Mouse (Mus musculus): ENCODE measurements at regions not wholly inside any gene's neighbourhood (a gene's known extent, or its start where the extent isn't known, plus 50 kb on each side); places are given as distances from the start of the nearest gene placed in this dataset.
"Not testable (repeated sequence)": the region's sequence is repeated elsewhere in the genome, so short reads cannot be mapped to it uniquely, and the experiment has no call there.

DNA sequence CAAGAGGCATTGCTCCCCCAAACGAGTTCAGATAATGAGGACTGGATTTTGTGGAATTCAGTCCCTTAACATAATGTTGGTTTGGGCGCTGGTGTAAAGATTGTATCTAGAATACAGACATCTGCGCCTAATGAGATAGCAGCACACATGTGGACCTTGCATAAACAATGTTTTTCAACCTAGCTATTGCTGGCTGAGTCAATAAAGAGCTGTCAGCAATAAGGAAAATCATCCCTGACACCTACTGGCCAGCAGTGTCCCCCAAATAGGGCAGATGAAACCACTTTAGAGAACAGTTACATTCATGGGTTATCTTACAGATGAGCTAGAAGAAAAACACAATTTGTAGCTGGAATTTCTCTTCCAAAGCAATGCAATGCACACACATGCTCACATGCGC, 252.7 kb upstream of the Dcbld2 start:
- H3K27me3 ChIP-seq (ENCODE audit: control insufficient read depth, insufficient read depth, low read depth, low read length), result no peaks in the 10 kb centered on the region
- 29% methylated on average over 4 of the region's 4 CpGs for WGBS
- no peak overlapping the region for H3K9ac ChIP-seq (ENCODE audit: low read length)
- H3K36me3 ChIP-seq (ENCODE audit: control insufficient read depth, insufficient read depth, low read length), result no peaks in the 10 kb centered on the region
- no peak overlapping the region for H3K27ac ChIP-seq (ENCODE audit: low read length)
- ATAC-seq (ENCODE audit: low read depth), result no peak
- H3K4me2 ChIP-seq (ENCODE audit: low read depth, low read length), result no peak overlapping the region
- H3K4me3 ChIP-seq (ENCODE audit: low read length), result no peak overlapping the region
- no peaks in the 10 kb centered on the region for H3K9me3 ChIP-seq (ENCODE audit: control insufficient read depth, low read length)
- H3K4me1 ChIP-seq (replicated peaks; ENCODE audit: control insufficient read depth, insufficient read depth, low read length), result no peaks in the 10 kb centered on the region

DNA sequence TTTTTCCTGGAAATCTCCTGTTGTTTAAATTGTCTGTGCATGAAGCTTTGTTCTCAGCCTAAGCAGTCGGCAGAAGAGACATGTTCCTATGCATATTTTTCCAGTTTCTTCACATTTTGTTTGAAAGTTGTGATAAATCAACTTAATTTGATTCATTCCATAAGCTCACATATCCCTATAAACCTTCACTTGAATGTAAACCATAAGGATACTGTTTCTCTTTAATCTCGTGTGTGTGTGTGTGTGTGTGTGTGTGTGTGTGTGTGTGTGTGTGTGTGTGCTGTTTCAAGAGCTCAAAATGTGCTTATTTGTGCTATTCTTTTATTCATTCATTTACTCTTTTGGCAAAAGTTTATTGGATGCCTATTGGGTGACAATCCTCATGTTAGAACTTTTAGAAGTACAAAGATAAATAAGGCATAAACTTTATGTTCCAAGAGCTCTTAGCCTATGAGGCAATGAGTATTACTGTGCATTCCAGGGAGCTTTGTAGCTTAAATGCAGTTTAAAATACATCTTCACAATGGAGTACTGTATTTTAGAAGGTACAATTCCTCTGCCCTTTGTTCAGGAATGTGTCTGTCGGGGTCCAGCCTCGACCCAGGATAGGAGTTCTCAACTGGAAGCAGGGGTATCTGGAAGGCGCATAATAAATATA, 229.4 kb upstream of the Dcbld2 start:
- H3K9me3 ChIP-seq (ENCODE audit: control insufficient read depth, low read length), result no peaks in the 10 kb centered on the region
- H3K4me3 ChIP-seq (ENCODE audit: low read length), result no peak overlapping the region
- no peaks in the 10 kb centered on the region for H3K36me3 ChIP-seq (ENCODE audit: control insufficient read depth, insufficient read depth, low read length)
- H3K4me1 ChIP-seq (replicated peaks; ENCODE audit: control insufficient read depth, insufficient read depth, low read length), result no peaks in the 10 kb centered on the region
- 43% methylated on average over 5 of the region's 5 CpGs for WGBS
- ATAC-seq (ENCODE audit: low read depth), result no peak
- H3K9ac ChIP-seq (ENCODE audit: low read length), result no peak overlapping the region
- no peaks in the 10 kb centered on the region for H3K27me3 ChIP-seq (ENCODE audit: control insufficient read depth, insufficient read depth, low read depth, low read length)
- H3K4me2 ChIP-seq (ENCODE audit: low read depth, low read length), result no peak overlapping the region
- no peak overlapping the region for H3K27ac ChIP-seq (ENCODE audit: low read length)

DNA sequence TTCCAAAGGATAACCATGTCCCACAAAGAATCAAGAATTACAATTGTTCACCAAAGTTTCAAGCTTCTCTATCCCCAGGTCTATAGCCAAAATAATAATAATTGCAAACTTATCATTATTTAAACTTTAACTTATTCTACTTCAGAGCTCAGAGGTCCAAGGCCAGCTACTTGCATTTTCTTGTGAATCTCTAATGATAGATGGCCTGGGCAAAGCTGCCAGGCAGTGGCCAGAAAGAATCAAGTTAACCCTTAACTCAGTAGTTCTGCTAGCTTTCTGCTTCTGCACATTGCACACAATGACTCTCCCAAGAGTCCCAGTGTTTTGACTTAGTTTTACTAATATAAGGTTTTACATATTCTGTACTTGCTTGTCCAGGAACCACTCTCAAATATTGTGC, 228.3 kb upstream of the Dcbld2 start:
- not testable (repeated sequence) for H3K9ac ChIP-seq (ENCODE audit: low read length); H3K36me3 ChIP-seq (ENCODE audit: control insufficient read depth, insufficient read depth, low read length); H3K4me2 ChIP-seq (ENCODE audit: low read depth, low read length); H3K27ac ChIP-seq (ENCODE audit: low read length); H3K4me1 ChIP-seq (replicated peaks; ENCODE audit: control insufficient read depth, insufficient read depth, low read length); H3K27me3 ChIP-seq (ENCODE audit: control insufficient read depth, insufficient read depth, low read depth, low read length); ATAC-seq (ENCODE audit: low read depth); H3K4me3 ChIP-seq (ENCODE audit: low read length); H3K9me3 ChIP-seq (ENCODE audit: control insufficient read depth, low read length)

GRCm38 (mm10) chr16:58194619-58195497, 213.4 kb upstream of the Dcbld2 start:
- Histone ChIP-seq H3K9me3 (ENCODE audit: control insufficient read depth, low read length) (no peaks in the 10 kb centered on the region), H3K27ac (ENCODE audit: low read length) (no peak overlapping the region), H3K36me3 (ENCODE audit: control insufficient read depth, insufficient read depth, low read length) (no peaks in the 10 kb centered on the region), H3K27me3 (ENCODE audit: control insufficient read depth, insufficient read depth, low read depth, low read length) (no peaks in the 10 kb centered on the region), H3K4me3 (ENCODE audit: low read length) (no peak overlapping the region), H3K4me1 (replicated peaks; ENCODE audit: control insufficient read depth, insufficient read depth, low read length) (no peaks in the 10 kb centered on the region), H3K9ac (ENCODE audit: low read length) (no peak overlapping the region), H3K4me2 (ENCODE audit: low read depth, low read length) (no peak overlapping the region)
- peak; percentile 28; the same call in 1 of the 2 replicates for ATAC-seq (ENCODE audit: low read depth)
- WGBS, result 51% methylated on average over 5 of the region's 5 CpGs

DNA sequence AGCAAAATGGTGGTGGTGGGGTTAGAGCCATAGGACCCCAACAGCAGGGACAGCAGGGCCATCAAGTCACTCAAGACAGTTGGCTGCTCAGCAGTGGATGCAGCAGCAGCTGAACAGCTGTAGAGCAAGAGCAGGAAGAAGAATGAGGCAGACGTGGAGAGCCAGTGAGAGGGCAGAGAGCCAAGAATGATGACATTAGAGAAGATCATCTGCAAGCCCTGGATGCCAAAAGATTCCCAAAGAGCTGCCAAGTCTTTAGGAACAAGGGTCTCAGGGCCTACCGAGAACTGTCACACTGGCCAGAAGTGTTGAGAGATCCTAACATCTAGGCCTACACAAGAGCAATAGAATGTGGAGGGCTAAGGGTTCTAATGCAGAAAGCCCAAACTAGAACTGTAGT, 196.4 kb upstream of the Dcbld2 start:
- no peaks in the 10 kb centered on the region for H3K36me3 ChIP-seq (ENCODE audit: control insufficient read depth, insufficient read depth, low read length)
- H3K4me1 ChIP-seq (replicated peaks; ENCODE audit: control insufficient read depth, insufficient read depth, low read length), result no peaks in the 10 kb centered on the region
- H3K4me2 ChIP-seq (ENCODE audit: low read depth, low read length), result no peak overlapping the region
- no peak overlapping the region for H3K4me3 ChIP-seq (ENCODE audit: low read length)
- peak; percentile 91 for ATAC-seq (ENCODE audit: low read depth)
- 42% methylated on average over 2 of the region's 2 CpGs for WGBS
- no peaks in the 10 kb centered on the region for H3K27me3 ChIP-seq (ENCODE audit: control insufficient read depth, insufficient read depth, low read depth, low read length)
- H3K9me3 ChIP-seq (ENCODE audit: control insufficient read depth, low read length), result no peaks in the 10 kb centered on the region
- no peak overlapping the region for H3K9ac ChIP-seq (ENCODE audit: low read length)
- no peak overlapping the region for H3K27ac ChIP-seq (ENCODE audit: low read length)

DNA sequence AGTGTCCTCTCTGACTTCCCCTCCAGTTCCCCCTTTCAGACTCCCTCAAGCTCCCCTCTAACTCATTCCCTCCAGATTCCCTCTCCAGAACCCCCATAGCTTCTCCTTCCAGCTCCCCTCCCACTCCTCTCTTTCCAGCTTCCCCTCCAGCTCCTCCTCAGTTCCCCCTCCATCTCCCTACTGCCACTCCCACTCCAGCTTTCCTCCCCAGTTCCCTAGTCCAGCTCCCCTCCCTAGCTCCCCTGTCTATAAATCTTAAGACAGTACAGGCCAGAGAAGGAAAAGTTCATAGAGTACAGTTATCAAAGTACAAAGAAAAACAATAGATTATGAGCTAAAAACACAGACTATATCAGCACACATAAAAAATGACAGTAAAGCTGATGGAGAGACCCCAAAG, 173.6 kb upstream of the Dcbld2 start:
- Histone ChIP-seq H3K36me3 (ENCODE audit: control insufficient read depth, insufficient read depth, low read length) (no peaks in the 10 kb centered on the region), H3K9ac (ENCODE audit: low read length) (no peak overlapping the region), H3K4me3 (ENCODE audit: low read length) (no peak overlapping the region), H3K9me3 (ENCODE audit: control insufficient read depth, low read length) (no peaks in the 10 kb centered on the region), H3K27me3 (ENCODE audit: control insufficient read depth, insufficient read depth, low read depth, low read length) (no peaks in the 10 kb centered on the region), H3K4me2 (ENCODE audit: low read depth, low read length) (no peak overlapping the region), H3K27ac (ENCODE audit: low read length) (no peak overlapping the region), H3K4me1 (replicated peaks; ENCODE audit: control insufficient read depth, insufficient read depth, low read length) (no peaks in the 10 kb centered on the region)
- no peak for ATAC-seq (ENCODE audit: low read depth)

DNA sequence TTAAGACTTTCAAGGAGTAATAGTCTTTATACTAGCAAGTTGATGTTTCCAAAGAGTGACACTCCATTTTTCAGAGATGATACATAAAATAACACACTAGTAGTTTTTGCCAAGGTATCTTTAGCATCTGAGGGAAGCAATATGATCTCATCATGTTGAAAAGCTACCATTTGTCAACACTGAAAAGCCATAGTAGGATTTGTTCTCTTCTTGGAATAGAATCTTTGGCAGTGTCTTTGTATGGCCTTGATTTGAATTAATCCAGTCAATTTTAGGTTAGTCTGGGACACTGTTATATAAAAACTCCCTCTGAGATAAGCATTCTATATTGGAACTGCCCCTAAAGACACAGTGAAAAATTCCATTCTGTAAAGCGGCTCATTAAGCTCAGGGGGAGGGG, 171.4 kb upstream of the Dcbld2 start:
- Histone ChIP-seq H3K36me3 (ENCODE audit: control insufficient read depth, insufficient read depth, low read length) (no peaks in the 10 kb centered on the region), H3K4me1 (replicated peaks; ENCODE audit: control insufficient read depth, insufficient read depth, low read length) (no peaks in the 10 kb centered on the region)

GRCm38 (mm10) chr16:58276281-58276680, 132.0 kb upstream of the Dcbld2 start:
- WGBS, result 84% methylated on average over 3 of the region's 3 CpGs
- no peaks in the 10 kb centered on the region for H3K27me3 ChIP-seq (ENCODE audit: control insufficient read depth, insufficient read depth, low read depth, low read length)
- H3K9me3 ChIP-seq (ENCODE audit: control insufficient read depth, low read length), result no peaks in the 10 kb centered on the region
- H3K27ac ChIP-seq (ENCODE audit: low read length), result no peak overlapping the region
- ATAC-seq (ENCODE audit: low read depth), result no peak
- H3K36me3 ChIP-seq (ENCODE audit: control insufficient read depth, insufficient read depth, low read length), result no peaks in the 10 kb centered on the region
- no peaks in the 10 kb centered on the region for H3K4me1 ChIP-seq (replicated peaks; ENCODE audit: control insufficient read depth, insufficient read depth, low read length)
- no peak overlapping the region for H3K4me2 ChIP-seq (ENCODE audit: low read depth, low read length)
- H3K9ac ChIP-seq (ENCODE audit: low read length), result no peak overlapping the region
- H3K4me3 ChIP-seq (ENCODE audit: low read length), result no peak overlapping the region

More for the DNA sequence above, 171.4 kb upstream of the Dcbld2 start:
- no peak overlapping the region for H3K9ac ChIP-seq (ENCODE audit: low read length)
- no peak overlapping the region for H3K27ac ChIP-seq (ENCODE audit: low read length)
- ATAC-seq (ENCODE audit: low read depth), result no peak
- no peaks in the 10 kb centered on the region for H3K27me3 ChIP-seq (ENCODE audit: control insufficient read depth, insufficient read depth, low read depth, low read length)
- no peak overlapping the region for H3K4me3 ChIP-seq (ENCODE audit: low read length)
- H3K9me3 ChIP-seq (ENCODE audit: control insufficient read depth, low read length), result no peaks in the 10 kb centered on the region
- 77% methylated on average over 1 of the region's 1 CpGs for WGBS
- H3K4me2 ChIP-seq (ENCODE audit: low read depth, low read length), result no peak overlapping the region

- Histone ChIP-seq H3K36me3 (ENCODE audit: control insufficient read depth, insufficient read depth, low read length) (no peaks in the 10 kb centered on the region), H3K4me1 (replicated peaks; ENCODE audit: control insufficient read depth, insufficient read depth, low read length) (no peaks in the 10 kb centered on the region), H3K27me3 (ENCODE audit: control insufficient read depth, insufficient read depth, low read depth, low read length) (no peaks in the 10 kb centered on the region), H3K27ac (ENCODE audit: low read length) (no peak overlapping the region), H3K4me2 (ENCODE audit: low read depth, low read length) (no peak overlapping the region), H3K9ac (ENCODE audit: low read length) (no peak overlapping the region), H3K4me3 (ENCODE audit: low read length) (no peak overlapping the region), H3K9me3 (ENCODE audit: control insufficient read depth, low read length) (no peaks in the 10 kb centered on the region)
- ATAC-seq (ENCODE audit: low read depth), result no peak
- WGBS, result 36% methylated on average over 3 of the region's 3 CpGs
Measured at GRCm38 (mm10) chr16:58281474-58281873, 126.8 kb upstream of the Dcbld2 start.

All from lung, embryonic 16.5 days (tissue).